Mouse (Mus musculus): ENCODE measurements around the gene Gfod2. TPM values are rescaled to one million over a fixed set of nuclear protein-coding genes. Genes with fewer than 3 reads are reported as not detected.

Gene Gfod2
- polyA plus RNA-seq (2021; fragmentation: Nextera tagmentation), result 18.4 and 20.8 TPM in 2 replicates
- long read RNA-seq, experiment 1, full-length matches to known transcripts, result 44 of 70 reads
- long read RNA-seq, experiment 1, partial matches to known transcripts, result 11 of 70 reads
- long read RNA-seq, experiment 1, other reads (novel, unspliced or antisense), result 15 of 70 reads
- long read RNA-seq, experiment 2, full-length matches to known transcripts, result 133 of 171 reads
- long read RNA-seq, experiment 2, partial matches to known transcripts, result 5 of 171 reads
- long read RNA-seq, experiment 2, other reads (novel, unspliced or antisense), result 33 of 171 reads

DNA sequence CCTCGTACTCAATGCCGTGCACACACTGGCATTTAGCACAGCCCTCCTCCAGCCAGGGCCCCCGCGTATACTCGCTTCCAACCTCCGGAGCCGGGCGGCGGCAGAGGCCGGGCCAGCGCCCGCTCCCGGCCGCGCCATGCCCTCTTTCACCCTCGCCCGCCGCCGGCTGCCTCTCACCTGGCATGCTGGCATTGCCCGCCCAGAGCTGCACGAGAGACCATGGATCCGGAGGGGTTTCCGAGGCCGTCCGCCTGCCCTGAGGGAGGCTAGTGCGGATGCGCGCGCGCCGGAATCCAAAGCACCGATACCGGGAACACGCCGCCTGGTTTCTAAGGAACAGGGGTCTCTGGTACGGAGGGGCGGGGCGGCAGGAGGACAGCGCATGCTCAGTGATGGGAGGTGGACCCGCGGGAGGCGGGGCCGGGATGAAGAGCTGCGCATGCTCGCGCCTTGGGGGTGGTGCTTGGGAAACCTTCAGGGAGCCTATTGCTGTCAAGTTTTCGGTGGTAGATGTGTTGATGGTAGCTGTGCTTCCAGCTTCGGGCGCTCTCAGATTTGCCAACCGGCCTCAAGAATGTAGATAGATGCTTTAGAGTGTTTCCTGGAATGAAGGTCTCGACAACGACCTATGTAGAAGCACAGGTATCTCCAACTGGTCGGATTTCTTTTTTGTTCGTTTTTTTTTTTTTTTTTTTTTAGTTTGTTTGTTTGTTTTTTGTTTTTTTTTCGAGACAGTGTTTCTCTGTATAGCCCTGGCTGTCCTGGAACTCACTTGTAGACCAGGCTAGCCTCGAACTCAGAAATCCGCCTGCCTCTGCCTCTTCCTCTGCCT, at the start of gene Gfod2:
TSS of gene Gfod2 (minus strand) at position 388 of the 832 bp plus-strand sequence.

DNA sequence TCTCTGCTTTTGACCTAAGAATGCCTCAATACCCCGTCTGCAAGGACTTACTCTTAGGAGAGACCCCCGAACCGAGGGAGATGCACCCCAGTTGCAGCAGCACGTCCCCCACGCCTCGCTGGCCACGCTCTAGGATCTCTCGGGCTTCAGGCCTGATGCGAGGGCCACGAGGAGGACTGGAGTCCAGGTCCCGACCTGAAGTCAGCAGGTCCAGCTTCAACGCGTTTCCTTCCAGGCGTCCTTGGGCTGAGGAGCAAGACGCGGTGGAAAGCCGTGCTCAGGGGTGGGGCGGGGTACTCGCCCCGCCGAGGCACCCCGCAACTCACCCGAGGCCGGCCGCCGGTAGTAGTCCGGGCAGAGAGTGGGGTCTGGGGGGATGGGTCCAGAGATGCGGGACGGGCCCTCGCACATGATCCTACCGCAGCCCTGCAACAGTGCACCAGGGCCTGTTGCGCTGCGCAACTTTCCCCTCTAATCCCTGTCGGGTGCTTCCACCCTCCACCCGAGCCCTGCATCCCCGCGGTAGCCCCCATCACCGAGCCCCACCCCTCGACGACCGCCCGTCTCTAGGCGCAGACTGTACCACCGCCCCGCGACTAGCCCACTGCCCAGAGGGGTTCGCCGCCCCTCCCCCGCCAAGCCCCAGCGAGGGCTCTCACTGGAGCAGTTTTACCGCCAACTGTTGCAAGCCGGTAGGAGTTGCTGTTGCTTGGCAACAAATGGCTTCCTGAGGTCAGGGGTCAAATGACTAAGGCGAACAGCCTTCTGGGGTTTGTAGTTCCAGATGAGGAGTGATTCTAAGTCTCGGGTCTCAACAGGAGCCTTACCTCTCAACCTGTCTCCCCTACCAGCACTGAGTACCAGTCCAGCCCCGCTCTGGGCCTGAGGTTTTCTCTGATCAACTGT, 50.7 kb downstream of the Gfod2 start, which contains the start of the genes 4933405L10Rik and Enkd1:
TSS of gene 4933405L10Rik (plus strand) at position 158 of the 906 bp plus-strand sequence.
TSS of gene Enkd1 (minus strand) at position 713 of the 906 bp plus-strand sequence.

DNA sequence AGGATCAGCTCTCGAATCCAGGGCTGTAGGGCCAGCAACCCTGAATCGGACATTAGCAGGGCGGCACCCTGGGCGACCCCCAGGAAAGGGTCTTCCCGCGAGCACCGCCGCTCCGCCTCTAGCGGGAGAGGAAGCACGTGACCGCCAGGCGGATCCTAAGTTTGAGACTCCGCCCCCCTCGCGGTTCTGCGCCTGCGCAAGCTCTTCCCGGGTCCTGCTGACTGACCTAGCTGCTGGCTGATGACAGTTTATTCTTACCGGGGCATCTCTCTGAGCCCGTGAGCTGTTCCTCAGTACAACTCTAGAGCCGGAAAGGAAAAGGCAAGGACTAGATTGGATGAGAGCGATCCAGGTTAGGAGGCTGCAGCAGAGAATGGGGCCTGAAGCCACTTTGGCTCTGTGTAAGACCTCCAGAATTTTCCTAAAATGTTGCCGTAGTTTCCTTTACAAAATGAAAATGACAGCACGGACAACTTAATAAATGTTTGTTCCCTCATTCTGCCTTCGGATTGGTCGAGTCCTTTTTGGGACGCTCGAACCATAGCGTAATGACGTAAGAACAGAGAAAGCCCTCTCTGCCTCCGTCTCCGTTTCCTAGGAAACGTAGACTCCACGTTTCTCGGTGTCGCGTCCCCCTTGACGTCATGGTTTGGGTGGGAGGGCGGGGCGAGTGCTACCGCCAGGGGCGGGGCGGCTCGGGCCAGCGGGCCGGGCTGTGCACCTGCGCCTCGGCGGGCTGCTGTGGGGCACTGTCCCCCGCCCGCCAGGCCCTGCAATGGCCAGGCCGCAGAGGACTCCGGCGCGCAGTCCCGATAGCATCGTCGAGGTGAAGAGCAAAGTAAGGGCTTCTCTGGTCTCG, 57.3 kb downstream of the Gfod2 start, which contains the start of the genes Acd and Pard6a:
TSS of gene Acd (minus strand) at position 137 of the 859 bp plus-strand sequence.
TSS of gene Pard6a (plus strand) at position 183 of the 859 bp plus-strand sequence.

DNA sequence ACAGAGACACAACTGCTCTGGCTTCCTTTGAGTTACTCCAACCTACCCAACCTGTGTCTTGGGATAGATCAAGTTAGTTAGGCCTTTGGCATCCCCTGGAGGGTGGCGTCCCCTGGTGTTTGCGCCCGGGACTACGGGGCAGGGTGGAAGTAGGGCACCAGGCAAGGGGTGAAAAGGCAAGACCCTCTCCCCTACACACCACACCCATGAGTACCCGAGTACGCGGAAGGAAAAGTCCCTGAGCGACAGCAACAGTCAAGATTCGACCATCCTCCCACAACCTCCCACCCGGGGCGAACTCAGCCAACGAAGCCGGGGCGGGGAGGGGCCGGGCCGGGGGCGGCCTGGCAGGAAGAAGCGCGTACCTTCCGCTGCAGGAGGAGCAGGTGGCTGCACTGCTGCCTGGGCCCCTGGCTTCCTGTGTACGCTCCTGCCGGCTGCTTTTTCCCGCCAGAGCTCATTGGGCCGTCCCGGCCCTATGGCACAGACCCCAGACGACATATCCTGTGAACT, 72.6 kb downstream of the Gfod2 start, which contains the start of gene Carmil2:
TSS of gene Carmil2 (plus strand) at position 479 of the 513 bp plus-strand sequence.

Other genes with a start within 250 kb of the Gfod2 start
- not detected in 2 replicates for gene Hsd11b2, start 239.9 kb downstream of the Gfod2 start, polyA plus RNA-seq (2021; fragmentation: Nextera tagmentation)
- 112 and 125 TPM in 2 replicates for gene Atp6v0d1, start 192.6 kb downstream of the Gfod2 start, polyA plus RNA-seq (2021; fragmentation: Nextera tagmentation)
- 44.1 and 57.0 TPM in 2 replicates for gene Ripor1, start 153.4 kb downstream of the Gfod2 start, polyA plus RNA-seq (2021; fragmentation: Nextera tagmentation)
- gene Ctcf, start 122.1 kb downstream of the Gfod2 start, polyA plus RNA-seq (2021; fragmentation: Nextera tagmentation), result 13.1 and 14.2 TPM in 2 replicates
- gene Agrp, start 121.3 kb downstream of the Gfod2 start, polyA plus RNA-seq (2021; fragmentation: Nextera tagmentation), result 0.40 and 0.55 TPM in 2 replicates
- gene Carmil2, start 72.4 kb downstream of the Gfod2 start, polyA plus RNA-seq (2021; fragmentation: Nextera tagmentation), result 20.9 and 32.8 TPM in 2 replicates
- gene Acd, start 57.6 kb downstream of the Gfod2 start, polyA plus RNA-seq (2021; fragmentation: Nextera tagmentation), result 32.5 and 41.3 TPM in 2 replicates
- gene Pard6a, start 57.5 kb downstream of the Gfod2 start, polyA plus RNA-seq (2021; fragmentation: Nextera tagmentation), result 67.5 and 73.3 TPM in 2 replicates
- gene 4933405L10Rik, start 51.0 kb downstream of the Gfod2 start, polyA plus RNA-seq (2021; fragmentation: Nextera tagmentation), result 0.18 and 0.19 TPM in 2 replicates
- gene Enkd1, start 50.5 kb downstream of the Gfod2 start, polyA plus RNA-seq (2021; fragmentation: Nextera tagmentation), result 5.8 and 6.3 TPM in 2 replicates
- gene Ranbp10, start 68.7 kb upstream of the Gfod2 start, polyA plus RNA-seq (2021; fragmentation: Nextera tagmentation), result 3.1 TPM in 2 replicates
- 0.36 and 0.59 TPM in 2 replicates for gene Tsnaxip1, start 69.1 kb upstream of the Gfod2 start, polyA plus RNA-seq (2021; fragmentation: Nextera tagmentation)
- gene Cenpt, start 94.6 kb upstream of the Gfod2 start, polyA plus RNA-seq (2021; fragmentation: Nextera tagmentation), result 10.9 and 12.0 TPM in 2 replicates
- gene Thap11, start 96.5 kb upstream of the Gfod2 start, polyA plus RNA-seq (2021; fragmentation: Nextera tagmentation), result 45.1 and 53.6 TPM in 2 replicates
- 144 and 150 TPM in 2 replicates for gene Nutf2, start 101.9 kb upstream of the Gfod2 start, polyA plus RNA-seq (2021; fragmentation: Nextera tagmentation)
- 19.7 and 20.7 TPM in 2 replicates for gene Edc4, start 122.2 kb upstream of the Gfod2 start, polyA plus RNA-seq (2021; fragmentation: Nextera tagmentation)
- 3.4 and 3.6 TPM in 2 replicates for gene Nrn1l, start 134.9 kb upstream of the Gfod2 start, polyA plus RNA-seq (2021; fragmentation: Nextera tagmentation)
- gene Pskh1, start 141.8 kb upstream of the Gfod2 start, polyA plus RNA-seq (2021; fragmentation: Nextera tagmentation), result 3.7 and 4.3 TPM in 2 replicates
- gene Ctrl, start 175.2 kb upstream of the Gfod2 start, polyA plus RNA-seq (2021; fragmentation: Nextera tagmentation), result not detected in 2 replicates
- gene Psmb10, start 179.8 kb upstream of the Gfod2 start, polyA plus RNA-seq (2021; fragmentation: Nextera tagmentation), result 132 and 140 TPM in 2 replicates
- 27.6 and 35.6 TPM in 2 replicates for gene Lcat, start 184.7 kb upstream of the Gfod2 start, polyA plus RNA-seq (2021; fragmentation: Nextera tagmentation)
- gene Slc12a4, start 207.4 kb upstream of the Gfod2 start, polyA plus RNA-seq (2021; fragmentation: Nextera tagmentation), result 11.5 and 14.0 TPM in 2 replicates
- gene Dpep3, start 220.8 kb upstream of the Gfod2 start, polyA plus RNA-seq (2021; fragmentation: Nextera tagmentation), result not detected in 2 replicates
- gene Dus2, start 232.7 kb upstream of the Gfod2 start, polyA plus RNA-seq (2021; fragmentation: Nextera tagmentation), result 14.8 and 18.1 TPM in 2 replicates
- gene Dpep2nb, start 247.3 kb upstream of the Gfod2 start, polyA plus RNA-seq (2021; fragmentation: Nextera tagmentation), result not detected in 2 replicates

All from layer of hippocampus, adult 6 months (tissue).